Mouse (Mus musculus): Measurements from ENCODE around the gene Actr1a. TPM values are rescaled to one million over a fixed set of nuclear protein-coding genes. Genes with fewer than 3 reads are reported as not detected.

Gene Actr1a
- polyA plus RNA-seq (2014; fragmentation: Illumina TruSeq; extraction: RNeasy Lipid Tissue Mini Kit (QIAGEN cat#74804); ENCODE audit: insufficient read depth, low read depth, low replicate concordance) = 68.9 TPM

GRCm38 (mm10) chr19:46395109-46396009 is at the start of gene Actr1a:
Gene Actr1a (minus strand): TSS chr19:46395748.

GRCm38 (mm10) chr19:46396686-46397435 is 1.3 kb upstream of the Actr1a start, which contains the start of gene Sufu:
Gene Sufu (plus strand): TSS chr19:46396896.

GRCm38 (mm10) chr19:46350168-46350932 is 45.2 kb downstream of the Actr1a start, which contains the start of gene 2310034G01Rik:
Gene 2310034G01Rik (minus strand): TSS chr19:46350302.

DNA sequence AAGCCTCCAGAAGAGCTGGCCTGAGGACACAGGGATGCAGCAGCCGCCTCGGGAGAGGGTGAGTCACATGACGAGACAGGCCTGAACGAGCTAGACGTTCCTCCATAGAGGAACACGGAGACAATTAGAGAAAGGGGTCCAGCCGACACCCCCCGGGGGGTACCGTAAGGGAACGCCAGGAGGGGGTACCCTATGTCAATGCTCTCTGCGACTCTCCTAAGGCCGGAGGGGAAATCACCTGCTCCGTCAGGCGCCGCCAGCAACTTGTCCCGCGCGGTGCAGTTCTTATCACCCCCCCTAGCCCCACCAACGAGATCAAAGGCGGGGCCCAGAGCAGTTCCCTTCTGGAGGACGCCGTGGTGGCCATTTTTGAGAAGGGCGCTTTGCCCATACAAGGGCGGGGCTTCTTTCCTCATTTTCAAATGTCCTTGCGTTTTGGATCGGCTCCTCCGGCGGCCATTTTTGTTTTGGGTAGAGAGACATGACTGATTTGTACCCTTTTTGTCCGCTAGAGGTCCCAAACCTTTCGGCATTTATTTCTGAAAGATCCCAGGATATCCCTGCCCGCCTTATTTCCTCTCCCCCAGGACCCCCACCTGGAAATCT is 57.1 kb downstream of the Actr1a start, which contains the start of gene Cuedc2:
Cuedc2 (minus strand) TSS at position 372 of the 606 bp plus-strand sequence.

GRCm38 (mm10) chr19:46328081-46329030 is 67.2 kb downstream of the Actr1a start, which contains the start of gene Fbxl15:
Gene Fbxl15 (plus strand): TSS chr19:46328184.

Other genes with a start within 250 kb of the Actr1a start
- gene Pitx3, start 247.4 kb downstream of the Actr1a start, polyA plus RNA-seq (2014; fragmentation: Illumina TruSeq; extraction: RNeasy Lipid Tissue Mini Kit (QIAGEN cat#74804); ENCODE audit: insufficient read depth, low read depth, low replicate concordance) = not detected
- gene Gbf1, start 243.2 kb downstream of the Actr1a start, polyA plus RNA-seq (2014; fragmentation: Illumina TruSeq; extraction: RNeasy Lipid Tissue Mini Kit (QIAGEN cat#74804); ENCODE audit: insufficient read depth, low read depth, low replicate concordance) = 11.0 TPM
- gene Nfkb2, start 91.4 kb downstream of the Actr1a start, polyA plus RNA-seq (2014; fragmentation: Illumina TruSeq; extraction: RNeasy Lipid Tissue Mini Kit (QIAGEN cat#74804); ENCODE audit: insufficient read depth, low read depth, low replicate concordance) = 17.6 TPM
- 1.0 TPM for gene Psd, start 68.6 kb downstream of the Actr1a start, polyA plus RNA-seq (2014; fragmentation: Illumina TruSeq; extraction: RNeasy Lipid Tissue Mini Kit (QIAGEN cat#74804); ENCODE audit: insufficient read depth, low read depth, low replicate concordance)
- 6.1 TPM for gene Fbxl15, start 67.6 kb downstream of the Actr1a start, polyA plus RNA-seq (2014; fragmentation: Illumina TruSeq; extraction: RNeasy Lipid Tissue Mini Kit (QIAGEN cat#74804); ENCODE audit: insufficient read depth, low read depth, low replicate concordance)
- 70.9 TPM for gene Cuedc2, start 57.0 kb downstream of the Actr1a start, polyA plus RNA-seq (2014; fragmentation: Illumina TruSeq; extraction: RNeasy Lipid Tissue Mini Kit (QIAGEN cat#74804); ENCODE audit: insufficient read depth, low read depth, low replicate concordance)
- 4.5 TPM for gene Mfsd13a, start 54.6 kb downstream of the Actr1a start, polyA plus RNA-seq (2014; fragmentation: Illumina TruSeq; extraction: RNeasy Lipid Tissue Mini Kit (QIAGEN cat#74804); ENCODE audit: insufficient read depth, low read depth, low replicate concordance)
- 3.3 TPM for gene 2310034G01Rik, start 45.4 kb downstream of the Actr1a start, polyA plus RNA-seq (2014; fragmentation: Illumina TruSeq; extraction: RNeasy Lipid Tissue Mini Kit (QIAGEN cat#74804); ENCODE audit: insufficient read depth, low read depth, low replicate concordance)
- 6.9 TPM for gene Sufu, start 1.1 kb upstream of the Actr1a start, polyA plus RNA-seq (2014; fragmentation: Illumina TruSeq; extraction: RNeasy Lipid Tissue Mini Kit (QIAGEN cat#74804); ENCODE audit: insufficient read depth, low read depth, low replicate concordance)
- gene Trim8, start 106.0 kb upstream of the Actr1a start, polyA plus RNA-seq (2014; fragmentation: Illumina TruSeq; extraction: RNeasy Lipid Tissue Mini Kit (QIAGEN cat#74804); ENCODE audit: insufficient read depth, low read depth, low replicate concordance) = 32.6 TPM
- gene Arl3, start 177.4 kb upstream of the Actr1a start, polyA plus RNA-seq (2014; fragmentation: Illumina TruSeq; extraction: RNeasy Lipid Tissue Mini Kit (QIAGEN cat#74804); ENCODE audit: insufficient read depth, low read depth, low replicate concordance) = 95.5 TPM
- 7.6 TPM for gene Sfxn2, start 177.6 kb upstream of the Actr1a start, polyA plus RNA-seq (2014; fragmentation: Illumina TruSeq; extraction: RNeasy Lipid Tissue Mini Kit (QIAGEN cat#74804); ENCODE audit: insufficient read depth, low read depth, low replicate concordance)
- gene Wbp1l, start 203.3 kb upstream of the Actr1a start, polyA plus RNA-seq (2014; fragmentation: Illumina TruSeq; extraction: RNeasy Lipid Tissue Mini Kit (QIAGEN cat#74804); ENCODE audit: insufficient read depth, low read depth, low replicate concordance) = 31.1 TPM